Mouse (Mus musculus): ENCODE results near the gene Tmem248. TPM values are rescaled to one million over a fixed set of nuclear protein-coding genes. Genes with fewer than 3 reads are reported as not detected.
A peak's percentile ranks its signal among the peaks of the same experiment; 100 is the strongest.

Gene Tmem248
- total and polyA plus RNA-seq, 3 experiments, result 72.1 to 82.9 (median 80.9) TPM

- in situ Hi-C loops (cut with MboI; ENCODE audit: low pct_ligation_motif_present, low pct_unique_long_range_greater_than_20kb, low sequenced_read_pairs), result no loop called here
- peak; percentile 82 for DNase-seq (ENCODE audit: extremely low read depth)
Observed at GRCm38 (mm10) chr5:130196307-130196706, 20.6 kb upstream of the Tmem248 start.

GRCm38 (mm10) chr5:130197454-130197853 is 19.4 kb upstream of the Tmem248 start:
- no peak overlapping the region for H3K9ac ChIP-seq (ENCODE audit: insufficient read depth, low read depth)
- peaks cover 16 to 49% of the 10 kb centered on the region in 2 experiments; a peak in 3 of 4 replicates for H3K4me1 ChIP-seq (ENCODE audit: control insufficient read depth in 1 of 2, insufficient read depth in 2 of 2)
- H3K79me2 ChIP-seq (replicated peaks; ENCODE audit: control insufficient read depth, extremely low read depth, insufficient read depth, poor library complexity, severe bottlenecking), result peaks cover 4% of the 10 kb centered on the region
- TF ChIP-seq TCF12 (IDR thresholded peaks at IDR 0.05; ENCODE audit: low read depth, low read length), result no peak
- TF ChIP-seq MXI1 (IDR thresholded peaks at IDR 0.05; ENCODE audit: low read depth, low read length), result no peak
- TF ChIP-seq PAX5 (IDR thresholded peaks at IDR 0.05; ENCODE audit: low read length), result no peak
- TF ChIP-seq SIN3A (IDR thresholded peaks at IDR 0.05; ENCODE audit: low read length), result no peak
- no peak for TF ChIP-seq UBTF (IDR thresholded peaks at IDR 0.05; ENCODE audit: low read depth, low read length)
- no peak for TF ChIP-seq MAZ (IDR thresholded peaks at IDR 0.05; ENCODE audit: low read depth, low read length)
- no peak for TF ChIP-seq ZC3H11A (IDR thresholded peaks at IDR 0.05; ENCODE audit: low read depth, low read length)
- no peak for TF ChIP-seq ZKSCAN1 (IDR thresholded peaks at IDR 0.05; ENCODE audit: borderline replicate concordance, low read depth, low read length)
- no peak for TF ChIP-seq NRF1 (IDR thresholded peaks at IDR 0.05; ENCODE audit: low read depth, low read length)
- TF ChIP-seq MAFK (IDR thresholded peaks at IDR 0.05; ENCODE audit: insufficient replicate concordance, low read length), result no peak
- no peak for TF ChIP-seq MEF2A (IDR thresholded peaks at IDR 0.05; ENCODE audit: borderline replicate concordance, low read depth, low read length)
- no peak for TF ChIP-seq ZNF384 (IDR thresholded peaks at IDR 0.05; ENCODE audit: low read depth, low read length)
- TF ChIP-seq USF2 (conservative IDR thresholded peaks at IDR 0.05; ENCODE audit: low read depth, low read length), result no peak
- no peak for TF ChIP-seq RCOR1 (conservative IDR thresholded peaks at IDR 0.05; ENCODE audit: low read depth, low read length)
- TF ChIP-seq CTCF (conservative IDR thresholded peaks at IDR 0.05 in 1 of 2, IDR thresholded peaks at IDR 0.05 in 1 of 2; ENCODE audit: low read depth in 2 of 2, low read length in 2 of 2), result no peak
- no peak for TF ChIP-seq IRF4 (IDR thresholded peaks at IDR 0.05; ENCODE audit: low read depth, low read length)
- no peak for TF ChIP-seq HCFC1 (IDR thresholded peaks at IDR 0.05; ENCODE audit: low read depth, low read length)
- TF ChIP-seq JUN (IDR thresholded peaks at IDR 0.05; ENCODE audit: insufficient read depth, low read depth, low read length), result no peak
- no peak overlapping the region for H3K4me3 ChIP-seq (replicated peaks in 1 of 3; ENCODE audit: low read depth in 2 of 3, low read length in 2 of 3, poor library complexity in 1 of 3)
- H3K36me3 ChIP-seq (replicated peaks in 1 of 2; ENCODE audit: control insufficient read depth in 1 of 2, insufficient read depth in 1 of 2, low read length in 1 of 2), result peaks cover 47 to 80% of the 10 kb centered on the region in 2 experiments
- dilution Hi-C loops (cut with MboI; ENCODE audit: extremely low pct_ligation_motif_present, extremely low pct_unique_long_range_greater_than_20kb, low sequenced_read_pairs), result no loop called here
- no peaks in the 10 kb centered on the region for H3K27me3 ChIP-seq (replicated peaks)
- no peak overlapping the region for H3K4me2 ChIP-seq (ENCODE audit: insufficient read depth, low read depth, poor library complexity, severe bottlenecking)
- H3K9me3 ChIP-seq (replicated peaks; ENCODE audit: low read length), result peaks cover 2% of the 10 kb centered on the region
- in situ Hi-C loops (cut with MboI; ENCODE audit: low pct_ligation_motif_present, low pct_unique_long_range_greater_than_20kb, low sequenced_read_pairs), result no loop called here
- no peak overlapping the region for H3K27ac ChIP-seq (ENCODE audit: insufficient read depth, low read depth)
- DNase-seq (ENCODE audit: extremely low read depth), result no peak

More at GRCm38 (mm10) chr5:130196307-130196706, 20.6 kb upstream of the Tmem248 start:
- dilution Hi-C loops (cut with MboI; ENCODE audit: extremely low pct_ligation_motif_present, extremely low pct_unique_long_range_greater_than_20kb, low sequenced_read_pairs), result no loop called here
- Histone ChIP-seq H3K4me2 (ENCODE audit: insufficient read depth, low read depth, poor library complexity, severe bottlenecking) (peak overlapping the region; percentile 18), H3K4me3 (replicated peaks in 1 of 3; ENCODE audit: low read depth in 2 of 3, low read length in 2 of 3, poor library complexity in 1 of 3) (no peak overlapping the region), H3K9ac (ENCODE audit: insufficient read depth, low read depth) (0 out of 2 replicates have a peak overlapping the region, but pooled peaks have one; percentile 35), H3K27me3 (replicated peaks) (no peaks in the 10 kb centered on the region), H3K4me1 (ENCODE audit: control insufficient read depth in 1 of 2, insufficient read depth in 2 of 2) (peaks cover 16 to 49% of the 10 kb centered on the region in 2 experiments; a peak in 3 of 4 replicates), H3K36me3 (replicated peaks in 1 of 2; ENCODE audit: control insufficient read depth in 1 of 2, insufficient read depth in 1 of 2, low read length in 1 of 2) (peaks cover 51 to 83% of the 10 kb centered on the region in 2 experiments), H3K79me2 (replicated peaks; ENCODE audit: control insufficient read depth, extremely low read depth, insufficient read depth, poor library complexity, severe bottlenecking) (peaks cover 6% of the 10 kb centered on the region), H3K9me3 (replicated peaks; ENCODE audit: low read length) (no peaks in the 10 kb centered on the region), H3K27ac (ENCODE audit: insufficient read depth, low read depth) (peak overlapping the region; percentile 58)
- TF ChIP-seq RCOR1 (conservative IDR thresholded peaks at IDR 0.05; ENCODE audit: low read depth, low read length) (no peak), POLR2AphosphoS2 (IDR thresholded peaks at IDR 0.05; ENCODE audit: low read depth, low read length) (no peak), EP300 (IDR thresholded peaks at IDR 0.05; ENCODE audit: low read length) (peak; percentile 86), UBTF (IDR thresholded peaks at IDR 0.05; ENCODE audit: low read depth, low read length) (no peak), MYC (IDR thresholded peaks at IDR 0.05; ENCODE audit: low read depth, low read length) (0 out of 2 replicates have a peak, but pooled peaks have one; percentile 71), JUND (conservative IDR thresholded peaks at IDR 0.05; ENCODE audit: low read depth, low read length) (peak; percentile 90), IRF4 (IDR thresholded peaks at IDR 0.05; ENCODE audit: low read depth, low read length) (peak; percentile 95), RAD21 (IDR thresholded peaks at IDR 0.05; ENCODE audit: low read depth, low read length) (no peak), MAFK (IDR thresholded peaks at IDR 0.05; ENCODE audit: insufficient replicate concordance, low read length) (peak; percentile 62; the same call in 1 of the 2 replicates), TBP (conservative IDR thresholded peaks at IDR 0.05; ENCODE audit: low read depth, low read length) (0 out of 2 replicates have a peak, but pooled peaks have one; percentile 53), E2F4 (IDR thresholded peaks at IDR 0.05; ENCODE audit: insufficient replicate concordance, low read depth, low read length) (no peak), CTCF (conservative IDR thresholded peaks at IDR 0.05 in 1 of 2, IDR thresholded peaks at IDR 0.05 in 1 of 2; ENCODE audit: low read depth in 2 of 2, low read length in 2 of 2) (no peak), ETS1 (conservative IDR thresholded peaks at IDR 0.05; ENCODE audit: low read depth, low read length) (peak; percentile 83), PAX5 (IDR thresholded peaks at IDR 0.05; ENCODE audit: low read length) (no peak), BHLHE40 (IDR thresholded peaks at IDR 0.05; ENCODE audit: low read depth, low read length) (peak; percentile 94), ZKSCAN1 (IDR thresholded peaks at IDR 0.05; ENCODE audit: borderline replicate concordance, low read depth, low read length) (no peak), TCF12 (IDR thresholded peaks at IDR 0.05; ENCODE audit: low read depth, low read length) (peak; percentile 63), HCFC1 (IDR thresholded peaks at IDR 0.05; ENCODE audit: low read depth, low read length) (no peak), CHD1 (IDR thresholded peaks at IDR 0.05; ENCODE audit: low read depth, low read length) (no peak), MEF2A (IDR thresholded peaks at IDR 0.05; ENCODE audit: borderline replicate concordance, low read depth, low read length) (peak; percentile 86), ZNF384 (IDR thresholded peaks at IDR 0.05; ENCODE audit: low read depth, low read length) (no peak; the same call in 1 of the 2 replicates), MAZ (IDR thresholded peaks at IDR 0.05; ENCODE audit: low read depth, low read length) (no peak), ZMIZ1 (IDR thresholded peaks at IDR 0.05; ENCODE audit: low read depth, low read length) (no peak), ZC3H11A (IDR thresholded peaks at IDR 0.05; ENCODE audit: low read depth, low read length) (no peak), POLR2A (IDR thresholded peaks at IDR 0.05; ENCODE audit: low read depth, low read length) (no peak), MXI1 (IDR thresholded peaks at IDR 0.05; ENCODE audit: low read depth, low read length) (no peak), JUN (IDR thresholded peaks at IDR 0.05; ENCODE audit: insufficient read depth, low read depth, low read length) (peak; percentile 75), MAX (IDR thresholded peaks at IDR 0.05; ENCODE audit: low read length) (no peak)

Data from CH12.LX (cell line).